Mouse (Mus musculus) lung, adult 2 months (tissue): ENCODE results near the gene Adamts2. TPM values are rescaled to one million over a fixed set of nuclear protein-coding genes. Genes with fewer than 3 reads are reported as not detected.
A peak's percentile ranks its signal among the peaks of the same experiment; 100 is the strongest.

Experiments
- DNase-seq: peaks from one replicate; pipeline ENCODE4 v3.0.0; 2022
- H3K4me1 ChIP-seq: fragments of 200-500 bp; 2 replicates; pipeline ENCODE4 v1.6.1; 2011; ENCODE audit warnings: low read length; ENCODE audit not compliant: control insufficient read depth, insufficient read depth
- H3K4me3 ChIP-seq: fragments of 200-500 bp; replicated peaks from 2 replicates; pipeline ENCODE3; 2011; ENCODE audit warnings: low read depth, mild to moderate bottlenecking, control low read depth, low read length; ENCODE audit errors: extremely low read depth
- CTCF ChIP-seq: fragments of 200-500 bp; IDR thresholded peaks from 2 replicates; pipeline ENCODE4 v1.5.1; 2011; ENCODE audit warnings: mild to moderate bottlenecking, low read length, control low read depth; ENCODE audit not compliant: insufficient read depth
- POLR2A ChIP-seq: fragments of 200-500 bp; IDR thresholded peaks from 2 replicates; pipeline ENCODE4 v1.6.1; 2011; ENCODE audit warnings: low read depth, mild to moderate bottlenecking, control low read depth, low read length, borderline replicate concordance; ENCODE audit errors: extremely low read depth
- WGBS: fragments of 180-500 bp; shearing (Covaris S2); methylation state at CpG from one replicate; pipeline ENCODE4 v1.1.7; 2018; 5-methylcytosine and 5-hydroxymethylcytosine counted together
- polyA plus RNA-seq: library from polyadenylated mRNA; depleted of rRNA; stranded (reverse); fragments of >200 nt; gene quantifications from 2 replicates; pipeline ENCODE4 v1.2.3, GENCODE M21; 2012

The Adamts2 gene
- polyA plus RNA-seq, 1 experiment, result 27.4 TPM

GRCm38 (mm10) chr11:50683821-50684220, 81.9 kb downstream of the Adamts2 start:
- WGBS, result 66% methylated on average over 2 of the region's 2 CpGs
- TF ChIP-seq CTCF, result no peak
- TF ChIP-seq POLR2A, result no peak

GRCm38 (mm10) chr11:50688584-50688983, 86.7 kb downstream of the Adamts2 start:
- Histone ChIP-seq H3K4me1 (no peaks in the 10 kb centered on the region), H3K4me3 (no peak overlapping the region)
- no peak for DNase-seq
- no peak for TF ChIP-seq POLR2A
- 0 out of 2 replicates have a peak, but pooled peaks have one; percentile 15 for TF ChIP-seq CTCF
- 85% methylated on average over 3 of the region's 3 CpGs for WGBS

More at GRCm38 (mm10) chr11:50683821-50684220, 81.9 kb downstream of the Adamts2 start:
- H3K4me1 ChIP-seq, result no peaks in the 10 kb centered on the region
- no peak for DNase-seq
- no peak overlapping the region for H3K4me3 ChIP-seq

- TF ChIP-seq CTCF (no peak), POLR2A (no peak)
Measured at GRCm38 (mm10) chr11:50689672-50690071, 87.8 kb downstream of the Adamts2 start.

GRCm38 (mm10) chr11:50699971-50700370, 98.1 kb downstream of the Adamts2 start:
- TF ChIP-seq POLR2A (no peak), CTCF (no peak)
- 73% methylated on average over 12 of the region's 12 CpGs for WGBS
- no peaks in the 10 kb centered on the region for H3K4me1 ChIP-seq
- no peak overlapping the region for H3K4me3 ChIP-seq
- no peak for DNase-seq

More at GRCm38 (mm10) chr11:50689672-50690071, 87.8 kb downstream of the Adamts2 start:
- DNase-seq, result no peak
- no peaks in the 10 kb centered on the region for H3K4me1 ChIP-seq
- H3K4me3 ChIP-seq, result no peak overlapping the region
- WGBS, result 88% methylated on average over 4 of the region's 4 CpGs

GRCm38 (mm10) chr11:50700496-50700895, 98.6 kb downstream of the Adamts2 start:
- Histone ChIP-seq H3K4me3 (no peak overlapping the region), H3K4me1 (no peaks in the 10 kb centered on the region)
- 77% methylated on average over 8 of the region's 8 CpGs for WGBS
- no peak for TF ChIP-seq CTCF
- no peak for TF ChIP-seq POLR2A
- DNase-seq, result no peak

GRCm38 (mm10) chr11:50703397-50703796, 101.5 kb downstream of the Adamts2 start:
- TF ChIP-seq POLR2A (no peak), CTCF (no peak)
- no peak for DNase-seq
- no peak overlapping the region for H3K4me3 ChIP-seq
- WGBS, result 76% methylated on average over 7 of the region's 7 CpGs
- H3K4me1 ChIP-seq, result no peaks in the 10 kb centered on the region

GRCm38 (mm10) chr11:50704511-50704910, 102.6 kb downstream of the Adamts2 start:
- H3K4me1 ChIP-seq, result no peaks in the 10 kb centered on the region
- TF ChIP-seq CTCF, result no peak
- no peak for TF ChIP-seq POLR2A
- no peak overlapping the region for H3K4me3 ChIP-seq
- DNase-seq, result no peak
- WGBS, result 54% methylated on average over 2 of the region's 2 CpGs

- no peak for DNase-seq
- no peak overlapping the region for H3K4me3 ChIP-seq
Measured at GRCm38 (mm10) chr11:50707259-50707658, 105.4 kb downstream of the Adamts2 start.

GRCm38 (mm10) chr11:50713610-50714202, 111.8 kb downstream of the Adamts2 start:
- WGBS, result 35% methylated on average over 21 of the region's 21 CpGs
- DNase-seq, result no peak
- TF ChIP-seq POLR2A (no peak), CTCF (no peak)

More at GRCm38 (mm10) chr11:50707259-50707658, 105.4 kb downstream of the Adamts2 start:
- no peak for TF ChIP-seq CTCF
- no peak for TF ChIP-seq POLR2A
- WGBS, result 74% methylated on average over 1 of the region's 1 CpGs
- no peaks in the 10 kb centered on the region for H3K4me1 ChIP-seq

GRCm38 (mm10) chr11:50715091-50715490, 113.2 kb downstream of the Adamts2 start:
- no peak for TF ChIP-seq POLR2A
- TF ChIP-seq CTCF, result no peak
- WGBS, result 46% methylated on average over 6 of the region's 6 CpGs
- no peaks in the 10 kb centered on the region for H3K4me1 ChIP-seq
- no peak overlapping the region for H3K4me3 ChIP-seq
- no peak for DNase-seq

More at GRCm38 (mm10) chr11:50713610-50714202, 111.8 kb downstream of the Adamts2 start:
- H3K4me3 ChIP-seq, result no peak overlapping the region
- no peaks in the 10 kb centered on the region for H3K4me1 ChIP-seq

GRCm38 (mm10) chr11:50717381-50717897, 115.6 kb downstream of the Adamts2 start:
- 53% methylated on average over 12 of the region's 12 CpGs for WGBS
- DNase-seq, result no peak
- Histone ChIP-seq H3K4me1 (no peaks in the 10 kb centered on the region), H3K4me3 (no peak overlapping the region)
- TF ChIP-seq POLR2A, result no peak
- TF ChIP-seq CTCF, result no peak
